In genomic region chr9:103027150-103027889, GRCm38 (mm10) we compare ENCODE assay signal across 18 mouse cellular contexts. TPM values are rescaled to one million over a fixed set of nuclear protein-coding genes. Genes with fewer than 3 reads are reported as not detected.
"Had no signal": no experiment of that assay in that cellular context is flagged by ENCODE, and none has a peak within 500 bp of the region (broad histone marks: within the 10 kb centered on the region; RNA-seq: fewer than 3 reads in every experiment).

No protein-coding gene starts in this region.

- DNase-seq: lung, adult 18-20 months; lung, embryonic 14.5 days; lung, postnatal 10 days; lung, postnatal 4 days; midbrain, embryonic 14.5 days; right cerebral cortex, postnatal 14 days; right cerebral cortex, postnatal 4 days; spleen, adult 18-20 months; thymus, adult 18-20 months; thymus, postnatal 25 days had no signal

- H3K36me3 ChIP-seq: midbrain, embryonic 10.5 days; midbrain, embryonic 12.5 days; neural tube, embryonic 12.5 days had no signal

- H3K4me2 ChIP-seq: lung, embryonic 14.5 days; midbrain, embryonic 12.5 days; neural tube, embryonic 12.5 days had no signal

- H3K4me3 ChIP-seq: midbrain, embryonic 10.5 days; midbrain, embryonic 12.5 days; myocyte; neural tube, embryonic 12.5 days had no signal

- H3K27me3 ChIP-seq: midbrain, embryonic 12.5 days; neural tube, embryonic 12.5 days had no signal

- H3K9ac ChIP-seq: lung, embryonic 14.5 days; midbrain, embryonic 12.5 days; neural tube, embryonic 12.5 days had no signal

- H3K9me3 ChIP-seq: midbrain, embryonic 10.5 days; midbrain, embryonic 12.5 days; neural tube, embryonic 12.5 days had no signal

- H3K27ac ChIP-seq: midbrain, embryonic 10.5 days; midbrain, embryonic 12.5 days; neural tube, embryonic 12.5 days had no signal

- H3K4me1 ChIP-seq: midbrain, embryonic 12.5 days; neural tube, embryonic 12.5 days had no signal

- ATAC-seq: midbrain, embryonic 16.5 days had no signal

RNA-seq across cellular contexts. Expression of gene Slco2a1, which starts 38.8 kb away (rescaled TPM):
- total RNA-seq: megakaryocyte, adult 5-6 weeks; megakaryocyte-erythroid progenitor cell, adult 5-6 weeks; neutrophil, adult 5-6 weeks had no signal
